Mouse (Mus musculus) small intestine, adult 2 months (tissue): ENCODE measurements around the gene Pcgf6.

Experiments
- CTCF ChIP-seq: fragments of 200-500 bp; IDR thresholded peaks from 2 replicates; pipeline ENCODE4 v1.5.1; 2012; ENCODE audit warnings: low read depth, mild to moderate bottlenecking, control low read depth, inconsistent platforms, low read length, moderate library complexity, mixed read lengths; ENCODE audit not compliant: insufficient replicate concordance, insufficient read length; ENCODE audit errors: extremely low read depth
- POLR2A ChIP-seq: fragments of 200-500 bp; IDR thresholded peaks from 2 replicates; pipeline ENCODE4 v1.6.1; 2012; ENCODE audit warnings: low read depth, mild to moderate bottlenecking, control low read depth, inconsistent platforms, low read length, moderate library complexity

DNA sequence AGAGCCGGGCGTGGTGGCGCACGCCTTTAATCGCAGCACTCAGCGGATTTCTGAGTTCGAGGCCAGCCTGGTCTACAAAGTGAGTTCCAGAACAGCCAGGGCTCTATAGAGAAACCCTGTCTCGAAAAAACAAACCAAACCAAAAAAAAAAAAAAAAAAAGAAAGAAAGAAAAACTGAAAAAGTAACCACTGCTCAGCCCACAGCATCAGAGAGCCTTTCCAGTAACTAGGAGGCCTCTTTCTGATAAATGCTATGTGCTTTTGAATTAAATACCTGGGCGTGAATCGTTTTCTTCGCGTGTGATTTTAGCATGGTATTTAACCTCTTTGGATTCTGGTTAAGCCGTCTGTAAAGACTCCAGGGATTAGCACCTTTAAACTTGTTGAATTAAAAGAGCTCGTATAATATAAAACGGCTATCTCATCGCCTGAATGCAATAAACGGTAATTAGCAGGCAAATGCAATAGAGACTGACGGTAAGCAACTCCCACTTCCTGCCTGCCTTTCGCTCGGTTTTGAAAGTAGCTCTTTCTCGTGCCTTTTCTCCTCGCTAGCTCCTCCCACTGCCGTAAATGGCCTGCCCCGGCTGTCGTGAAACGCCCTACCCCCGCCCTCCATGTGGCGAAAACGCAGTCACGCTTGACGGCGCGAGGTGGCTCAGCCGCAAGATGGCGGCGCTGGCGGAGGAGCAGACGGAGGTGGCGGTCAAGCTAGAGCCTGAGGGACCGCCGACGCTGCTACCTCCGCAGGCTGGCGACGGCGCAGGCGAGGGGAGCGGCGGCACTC, 16.6 kb upstream of the Pcgf6 start, which contains the start of gene Taf5:
- TF ChIP-seq CTCF (no peak), POLR2A (peak; percentile 96)
